Mouse (Mus musculus): Measurements from ENCODE around the gene 1700029F12Rik.
A peak's percentile ranks its signal among the peaks of the same experiment; 100 is the strongest.

1700029F12Rik gene

GRCm38 (mm10) chr13:97020122-97020521 is 14.0 kb downstream of the 1700029F12Rik start:
- no peak for DNase-seq

GRCm38 (mm10) chr13:97017711-97018110 is 16.5 kb downstream of the 1700029F12Rik start:
- DNase-seq = peak; percentile 42

GRCm38 (mm10) chr13:97014366-97014765 is 19.8 kb downstream of the 1700029F12Rik start:
- DNase-seq = no peak

DNA sequence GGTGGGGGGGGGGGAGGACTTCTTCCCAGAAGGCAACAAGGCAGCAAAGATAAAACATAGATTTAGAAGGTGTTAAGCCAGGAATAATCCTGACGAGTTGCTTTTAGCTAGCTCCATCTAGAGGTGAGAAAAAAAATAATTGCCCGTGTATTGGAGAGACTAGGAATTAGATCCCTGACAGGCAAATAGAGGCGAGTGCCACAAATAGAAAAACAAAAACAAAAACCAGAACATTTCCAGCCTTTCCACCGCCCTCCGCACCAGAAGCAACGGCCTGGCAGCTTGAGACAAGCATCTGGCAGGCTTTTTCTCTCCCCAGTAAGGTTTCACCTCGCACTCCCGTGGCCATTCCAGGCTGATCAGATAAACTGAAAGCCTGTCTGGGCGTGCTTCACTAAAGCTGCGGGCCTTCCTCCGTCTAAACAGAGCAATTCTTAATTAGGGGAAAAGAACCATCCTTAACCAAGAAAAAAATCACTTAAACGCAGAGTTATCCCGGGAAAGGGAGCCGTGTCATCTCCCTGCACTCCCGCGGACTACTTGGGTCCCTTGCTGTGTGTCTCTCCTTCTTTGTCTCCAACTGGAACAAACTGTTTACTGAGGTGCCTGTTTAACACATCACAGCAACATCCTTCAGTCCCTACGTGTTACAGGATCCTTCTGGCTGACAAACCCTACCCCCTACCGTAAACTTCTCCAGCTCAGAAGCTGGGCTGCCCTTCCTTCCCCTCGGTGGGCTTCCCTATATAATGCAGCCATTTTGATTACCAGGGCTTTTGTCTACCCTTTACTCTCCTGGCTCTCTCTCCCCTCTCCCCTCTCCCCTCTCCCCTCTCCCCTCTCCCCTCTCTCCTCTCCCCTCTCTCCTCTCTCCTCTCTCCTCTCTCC is 25.7 kb downstream of the 1700029F12Rik start:
- DNase-seq = no peak

- DNase-seq = no peak
These were observed 26.5 kb downstream of the 1700029F12Rik start for GRCm38 (mm10) chr13:97007501-97008265.

GRCm38 (mm10) chr13:97006784-97007183 is 27.4 kb downstream of the 1700029F12Rik start:
- DNase-seq = no peak

GRCm38 (mm10) chr13:96997080-96997479 is 37.1 kb downstream of the 1700029F12Rik start:
- DNase-seq = no peak

GRCm38 (mm10) chr13:96995243-96995642 is 38.9 kb downstream of the 1700029F12Rik start:
- DNase-seq = no peak

GRCm38 (mm10) chr13:96993291-96993989 is 40.7 kb downstream of the 1700029F12Rik start:
- no peak for DNase-seq

GRCm38 (mm10) chr13:96990561-96991265 is 43.4 kb downstream of the 1700029F12Rik start:
- no peak for DNase-seq

DNA sequence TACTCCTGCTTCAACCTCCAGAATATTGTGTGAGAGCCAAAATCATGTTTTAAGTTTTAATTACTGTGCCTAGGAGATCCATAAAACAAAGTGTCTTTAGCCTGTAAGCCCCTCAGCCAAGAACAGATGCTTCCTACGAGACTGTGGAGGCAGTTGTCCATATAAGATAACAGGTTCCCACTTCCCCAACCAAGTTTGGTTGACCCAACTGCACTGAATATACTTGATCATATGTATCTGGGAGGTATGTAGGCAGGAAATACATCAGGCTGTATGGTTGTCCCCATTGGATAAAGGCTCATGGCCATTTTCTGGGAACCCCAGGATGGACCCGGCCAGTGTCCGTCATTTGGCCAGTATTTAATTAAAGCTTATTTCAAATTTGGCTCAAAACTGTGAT is 44.1 kb downstream of the 1700029F12Rik start:
- DNase-seq = no peak

- no peak for DNase-seq
These were observed 45.0 kb downstream of the 1700029F12Rik start for GRCm38 (mm10) chr13:96989129-96989528.

GRCm38 (mm10) chr13:96985599-96986275 is 48.4 kb downstream of the 1700029F12Rik start:
- DNase-seq = no peak

GRCm38 (mm10) chr13:96984688-96985087 is 49.5 kb downstream of the 1700029F12Rik start:
- no peak for DNase-seq

DNA sequence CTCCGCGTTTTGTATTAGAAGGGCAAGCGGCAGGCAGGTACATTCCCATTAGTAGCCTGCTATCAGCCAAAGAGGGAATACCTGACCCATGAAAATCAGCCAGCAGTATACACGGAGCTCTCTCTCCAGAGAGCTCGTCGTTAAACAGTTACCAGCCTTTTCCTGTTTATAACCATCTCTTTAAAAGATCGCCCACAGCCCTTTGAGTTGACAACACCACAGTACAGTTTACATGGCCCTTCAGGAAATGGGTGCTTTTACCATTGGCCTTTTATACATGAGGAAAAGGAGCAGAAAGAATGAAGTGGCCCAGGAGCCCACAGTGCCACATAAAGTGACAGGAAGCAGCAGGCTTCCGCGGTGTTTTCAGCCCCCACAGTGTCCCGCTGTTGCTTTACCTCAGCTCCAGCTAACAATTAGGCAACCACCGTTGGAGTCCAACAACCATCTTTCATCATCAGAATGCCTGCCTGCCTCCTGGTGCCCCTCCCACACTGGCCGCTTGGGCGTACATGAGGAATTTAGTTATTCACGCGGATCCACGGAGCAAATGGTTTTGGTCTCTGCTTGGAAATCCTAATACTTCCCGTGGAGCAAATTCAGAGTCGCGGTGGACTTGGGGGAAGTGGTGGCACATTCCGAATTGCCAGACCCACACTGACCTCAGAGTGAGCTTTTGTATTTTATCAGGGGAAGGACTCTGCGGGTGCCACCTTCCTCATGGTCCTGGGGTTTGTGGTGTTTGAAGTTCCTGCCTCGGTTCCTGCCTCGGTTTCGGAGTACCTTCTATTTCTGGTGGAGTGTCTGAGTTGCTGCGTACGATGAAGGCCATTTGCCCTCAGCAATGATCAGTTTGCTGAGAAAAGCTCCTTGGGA is 50.7 kb downstream of the 1700029F12Rik start:
- DNase-seq = no peak

- no peak for DNase-seq
These were observed 53.6 kb downstream of the 1700029F12Rik start for GRCm38 (mm10) chr13:96980561-96980960.

- no peak for DNase-seq
These were observed 57.1 kb downstream of the 1700029F12Rik start for GRCm38 (mm10) chr13:96976986-96977595.

- no peak for DNase-seq
These were observed 60.8 kb downstream of the 1700029F12Rik start for GRCm38 (mm10) chr13:96973318-96973717.

Data from cerebellum, adult 11 months (tissue).